Mouse (Mus musculus): ENCODE measurements around the gene Pard3b.

Gene Pard3b

DNA sequence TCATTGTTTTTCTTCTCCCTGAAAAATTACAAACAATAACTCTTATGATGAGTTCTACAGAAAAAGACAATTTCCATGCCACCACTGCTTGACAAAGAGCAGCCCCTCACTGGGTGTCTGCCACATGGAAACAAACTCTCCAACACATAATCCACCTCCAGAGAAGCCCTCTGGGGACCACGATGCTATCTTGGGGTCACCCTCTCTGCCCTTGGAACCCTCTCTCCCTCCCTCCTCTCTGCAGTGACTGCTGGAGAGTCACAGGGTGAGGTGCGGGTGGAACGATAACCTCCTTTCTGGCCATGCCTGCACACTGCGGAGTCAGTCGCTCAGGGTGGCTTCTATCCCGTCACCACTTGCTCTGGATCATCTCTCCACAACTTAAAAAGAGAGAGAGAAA is 996.6 kb downstream of the Pard3b start:
- no peak for DNase-seq (ENCODE audit: low spot score)

DNA sequence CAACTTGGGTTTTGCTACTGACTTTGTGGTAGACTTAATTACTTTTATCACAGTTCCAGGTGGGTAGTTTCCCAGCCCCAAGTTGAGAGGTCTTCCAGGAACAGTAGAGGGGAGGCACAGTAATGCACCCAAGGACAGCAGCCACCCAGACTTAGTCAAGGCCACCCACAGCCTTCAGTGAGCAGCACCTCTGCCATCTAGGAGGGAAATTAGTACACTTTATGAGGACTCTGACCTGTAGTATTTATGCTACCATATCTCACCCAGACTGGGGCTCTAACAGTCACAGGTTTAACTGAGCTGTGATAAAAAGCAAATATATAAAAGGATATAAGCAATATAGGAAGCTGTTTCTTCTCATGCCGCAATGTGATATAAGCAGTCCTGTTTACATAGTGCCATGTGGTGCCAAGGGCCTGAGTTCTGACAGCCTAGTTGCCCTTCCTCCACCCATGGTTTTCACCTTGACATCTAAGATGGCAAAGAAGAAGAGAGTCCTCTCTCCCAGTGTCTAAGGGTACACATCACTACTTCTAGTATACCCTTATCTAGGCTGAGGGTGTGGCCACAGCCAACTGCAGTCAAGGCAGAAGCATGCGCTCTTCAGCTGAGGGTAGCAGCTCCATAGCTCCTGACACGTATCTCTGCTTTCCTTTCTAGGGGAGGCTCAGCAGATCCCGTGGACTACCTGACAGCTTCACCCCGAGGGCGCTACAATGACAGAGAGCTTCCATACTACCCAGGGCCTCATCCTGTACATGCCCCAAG is 998.5 kb downstream of the Pard3b start:
- no peak for DNase-seq (ENCODE audit: low spot score)

DNA sequence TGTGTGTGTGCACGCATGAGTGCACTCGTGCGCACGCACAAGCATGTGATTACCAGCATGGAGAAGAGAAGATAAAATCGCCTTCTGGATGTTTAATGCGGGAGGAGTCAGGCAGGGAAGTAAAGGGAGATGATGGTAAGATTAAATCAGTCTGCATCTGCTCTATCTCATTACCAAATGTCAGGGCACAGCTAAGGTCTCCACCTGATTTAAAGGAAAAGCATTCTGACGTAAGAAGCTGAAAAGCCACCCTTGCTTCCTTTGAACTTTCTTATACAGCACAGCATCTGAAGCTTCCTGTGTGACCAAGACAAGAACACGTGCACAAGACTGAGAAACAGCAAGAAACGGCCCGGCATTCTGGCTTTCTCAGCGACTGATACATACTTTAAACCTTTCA is 1000.4 kb downstream of the Pard3b start:
- DNase-seq (ENCODE audit: low spot score) = no peak

DNA sequence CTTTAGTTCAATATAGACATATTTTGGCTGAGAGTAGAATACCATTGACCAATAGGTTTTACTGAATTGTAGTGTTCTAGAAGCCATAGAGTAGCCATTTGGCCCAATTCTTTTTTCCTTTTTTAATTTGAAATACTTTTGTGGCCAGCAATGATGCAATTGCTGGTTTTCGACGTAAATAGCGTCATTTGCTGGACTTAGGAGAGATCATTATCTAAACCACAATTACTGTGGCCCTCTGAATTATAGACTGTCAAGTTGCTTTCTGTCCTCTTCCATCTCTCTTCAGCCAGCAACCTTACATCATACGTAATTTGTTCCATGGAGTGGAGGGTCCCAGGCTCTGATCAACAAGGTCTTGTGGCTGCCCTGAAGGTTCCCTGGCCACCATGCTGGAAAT is 1000.8 kb downstream of the Pard3b start:
- DNase-seq (ENCODE audit: low spot score) = no peak

DNA sequence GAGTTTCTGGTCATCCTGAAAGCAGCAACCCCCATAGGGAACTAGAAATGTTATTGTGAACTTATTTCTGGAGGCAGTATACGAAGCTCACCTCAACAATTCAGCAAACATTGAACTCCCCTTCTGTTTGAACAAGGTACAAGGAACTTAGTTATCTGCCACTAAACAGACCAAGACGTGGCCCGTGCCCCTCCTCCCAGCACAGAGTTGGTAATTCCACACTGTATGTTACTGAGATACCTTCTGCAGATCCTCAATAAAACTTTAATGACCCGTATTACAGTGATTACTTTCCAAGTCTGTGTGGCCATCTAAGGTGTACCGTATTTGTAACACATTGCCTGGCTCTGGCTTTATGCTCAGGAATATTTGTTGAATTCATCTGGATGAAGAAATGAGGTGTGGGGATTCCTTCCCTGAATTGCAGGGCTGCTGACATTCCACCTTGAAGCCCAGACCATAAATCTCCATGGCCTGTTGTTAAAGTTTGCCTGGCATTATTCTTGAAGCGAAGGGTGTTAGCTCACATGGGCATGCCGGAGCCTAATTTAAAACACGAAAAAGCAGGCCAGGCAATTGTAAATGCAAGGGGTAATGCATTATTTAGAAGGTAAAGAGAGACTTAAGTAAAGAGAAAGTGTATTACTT is 1006.1 kb downstream of the Pard3b start:
- no peak for DNase-seq (ENCODE audit: low spot score)

DNA sequence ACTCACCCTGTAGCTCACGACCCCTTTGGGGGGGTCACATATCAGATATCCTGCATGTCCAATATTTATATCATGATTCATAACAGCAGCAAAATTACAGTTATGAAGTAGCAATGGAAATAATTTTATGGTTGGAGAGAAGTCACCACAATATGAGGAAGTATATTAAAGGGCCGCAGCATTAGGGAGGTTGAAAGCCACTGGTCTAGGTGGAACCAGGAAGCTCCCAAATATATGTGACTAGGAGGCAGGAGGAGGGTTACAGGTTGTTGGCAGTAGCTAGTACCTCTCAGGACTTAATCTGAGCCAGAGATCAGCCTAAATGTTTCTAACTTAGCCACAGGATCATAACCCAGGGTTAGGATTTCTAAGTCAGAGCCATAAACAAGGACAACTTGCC is 1008.2 kb downstream of the Pard3b start:
- no peak for DNase-seq (ENCODE audit: low spot score)

DNA sequence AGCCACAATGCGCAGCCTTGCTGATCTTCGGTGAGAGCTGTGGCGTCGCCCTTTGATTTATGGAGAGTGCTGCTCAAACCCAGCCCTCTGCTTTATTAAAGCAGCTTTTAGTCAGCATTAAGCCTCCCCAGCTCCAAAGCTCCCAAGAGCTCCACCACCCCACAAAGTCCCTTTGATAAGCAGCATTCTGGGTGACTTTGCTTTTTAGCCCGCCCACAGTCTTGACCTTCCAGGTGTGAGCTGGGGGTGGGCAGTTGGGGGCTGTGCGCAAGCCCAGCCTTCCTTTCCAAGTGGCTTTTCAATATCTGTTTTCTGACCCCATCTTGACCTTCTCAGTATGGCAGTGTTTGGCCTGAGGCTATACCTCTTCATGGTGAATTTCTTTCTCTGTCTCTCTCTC is 1009.5 kb downstream of the Pard3b start:
- no peak for DNase-seq (ENCODE audit: low spot score)

DNA sequence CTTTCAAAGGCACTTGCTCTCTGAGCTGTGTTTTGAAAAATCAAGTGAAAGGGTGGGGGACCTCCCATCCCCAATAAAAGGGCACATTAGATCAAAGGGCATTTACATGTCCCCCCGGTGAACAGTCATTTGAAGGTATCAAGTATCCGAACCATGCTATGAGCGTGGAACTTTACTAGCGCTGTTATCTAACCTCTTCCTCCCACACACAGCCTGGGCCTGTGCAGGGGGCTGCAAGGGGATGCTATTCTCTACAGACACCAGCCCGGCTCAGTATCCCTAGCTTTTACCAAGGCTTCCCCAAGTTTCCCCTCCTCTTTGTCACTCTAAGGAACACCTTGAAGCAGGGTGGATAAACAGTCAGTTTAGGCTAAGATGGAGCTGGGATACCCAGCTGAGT is 1010.0 kb downstream of the Pard3b start:
- no peak for DNase-seq (ENCODE audit: low spot score)

DNA sequence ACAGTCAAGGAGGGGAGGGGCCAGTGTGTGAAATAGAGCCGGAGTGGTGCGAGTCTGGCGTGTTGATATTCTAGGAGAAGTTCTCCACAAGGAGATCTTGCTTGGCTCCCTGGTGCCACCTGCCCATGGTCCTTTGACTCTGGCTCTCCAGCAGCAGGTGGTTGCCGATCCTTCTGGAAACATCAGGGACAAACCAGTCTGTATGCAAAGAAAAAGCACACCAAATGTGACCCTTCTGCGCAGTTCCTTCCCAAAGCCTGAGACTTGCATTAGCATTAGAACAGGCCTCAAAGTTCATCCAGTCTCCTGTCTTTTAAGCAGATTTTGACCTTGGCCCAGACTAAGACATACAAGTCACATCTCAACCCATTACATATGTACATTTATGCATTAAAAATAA is 1011.9 kb downstream of the Pard3b start:
- no peak for DNase-seq (ENCODE audit: low spot score)

DNA sequence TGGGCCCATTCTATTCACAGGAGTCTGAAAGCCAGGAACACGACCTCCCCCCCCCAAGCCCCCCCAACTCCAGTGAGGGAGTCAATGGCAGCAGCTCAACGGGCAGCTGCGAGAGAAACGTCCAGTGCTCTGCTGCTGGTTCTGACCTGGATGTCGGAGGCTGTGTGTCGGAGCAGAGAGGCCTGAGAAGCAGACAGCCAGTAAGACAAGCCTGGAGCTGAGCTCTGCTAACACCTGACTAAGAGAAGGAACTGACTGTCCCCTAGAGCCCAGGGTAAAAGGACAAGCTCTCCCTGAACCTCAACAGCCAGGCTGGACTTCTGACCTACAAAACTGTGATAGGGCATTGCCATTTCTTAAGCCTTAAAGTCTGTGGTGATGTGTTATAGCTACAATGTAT is 1015.8 kb downstream of the Pard3b start:
- no peak for DNase-seq (ENCODE audit: low spot score)

DNA sequence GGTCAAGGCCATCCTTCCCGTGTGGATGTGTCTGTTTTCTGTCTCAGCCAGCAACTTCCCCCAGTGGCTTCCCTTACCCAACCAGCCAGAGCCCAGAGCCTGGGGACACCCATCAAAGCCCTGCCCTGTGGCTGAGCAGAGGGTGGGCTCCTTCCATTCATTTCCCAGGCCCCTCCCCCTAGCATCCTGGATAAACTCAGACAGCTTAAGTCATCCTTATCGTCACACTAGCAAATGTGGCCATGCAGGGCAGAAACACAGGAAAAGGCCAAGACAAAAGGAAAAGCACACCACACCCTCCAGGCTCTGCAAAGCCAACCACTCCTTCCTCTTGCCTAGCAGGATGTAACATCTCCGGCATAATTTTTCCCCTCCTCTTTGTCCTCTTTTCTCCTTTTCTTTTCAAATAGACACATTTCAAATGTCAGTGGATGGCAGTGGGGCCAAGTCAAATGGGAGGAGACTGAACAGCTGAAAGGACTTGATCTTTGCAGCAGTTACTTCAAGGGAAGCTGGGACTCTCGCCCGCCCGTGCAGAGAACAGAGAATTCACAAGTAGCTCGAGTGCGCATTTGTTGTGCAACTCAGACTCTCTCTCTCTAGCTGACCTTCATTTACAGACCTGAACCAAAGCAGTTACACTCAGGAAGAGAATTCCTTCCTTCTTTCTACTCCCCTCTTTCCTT is 1026.5 kb downstream of the Pard3b start:
- DNase-seq (ENCODE audit: low spot score) = no peak

DNA sequence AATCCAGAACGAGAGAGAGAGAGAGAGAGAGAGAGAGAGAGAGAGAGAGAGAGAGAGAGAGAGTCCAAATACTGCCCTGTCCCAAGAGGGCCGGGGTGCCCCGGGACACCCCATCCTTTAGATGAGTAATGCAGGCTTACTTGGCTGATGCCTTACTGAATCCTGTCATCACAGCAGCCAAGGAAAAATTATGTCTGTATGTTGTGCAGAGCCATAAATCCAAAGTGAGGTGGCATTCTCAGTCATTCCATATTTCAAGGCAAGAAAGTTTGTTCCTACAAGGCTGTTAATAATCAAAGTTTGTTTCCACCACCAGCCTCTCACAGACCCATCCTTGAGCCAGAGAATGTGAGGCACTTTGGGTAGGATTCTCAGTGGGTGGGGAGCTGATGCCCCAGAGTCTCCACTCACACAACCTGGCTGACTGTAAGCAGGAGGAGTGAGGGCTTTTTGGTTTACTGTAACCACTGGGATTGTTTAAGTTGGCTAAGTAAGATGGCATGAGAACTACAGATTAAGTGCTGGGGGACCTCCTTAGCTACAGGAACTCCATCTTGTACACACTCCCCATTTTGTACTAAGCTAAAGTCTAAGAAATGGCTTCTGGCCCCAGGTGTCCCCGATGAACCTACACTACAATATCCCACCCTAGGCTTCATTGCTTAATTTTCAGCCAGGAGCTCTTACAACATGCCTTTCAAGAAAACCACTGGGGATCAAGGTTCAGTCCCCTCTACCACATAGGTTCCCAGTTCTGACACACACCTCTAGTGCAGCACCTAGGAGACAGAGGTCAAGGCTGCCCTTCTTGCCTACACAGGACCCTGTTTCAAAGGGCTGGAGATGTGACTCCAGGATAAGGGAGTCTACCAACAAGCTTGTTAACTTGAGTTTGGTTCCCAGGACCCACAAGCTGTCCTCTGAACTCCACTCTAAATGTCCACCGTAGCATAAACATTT is 1027.4 kb downstream of the Pard3b start:
- no peak for DNase-seq (ENCODE audit: low spot score)

DNA sequence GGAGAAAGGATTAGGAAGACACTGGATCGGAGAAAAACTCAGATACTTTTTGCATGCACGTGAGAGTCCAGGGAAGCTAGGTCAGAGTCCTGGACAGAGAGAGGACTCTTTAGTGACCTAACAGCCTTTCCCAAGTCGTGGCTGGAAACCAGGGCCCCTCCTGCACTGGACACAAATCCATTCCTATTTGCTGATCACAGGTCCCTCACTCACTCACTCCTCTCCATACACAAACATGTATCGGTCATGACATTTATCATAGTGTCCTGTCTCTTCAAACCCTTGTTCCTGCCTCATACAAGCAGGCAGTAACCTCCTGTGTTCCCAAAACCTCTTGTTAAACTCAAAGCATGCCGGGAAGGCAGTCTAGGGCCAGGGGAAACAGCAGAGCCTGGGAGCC is 1028.2 kb downstream of the Pard3b start:
- DNase-seq (ENCODE audit: low spot score) = no peak

DNA sequence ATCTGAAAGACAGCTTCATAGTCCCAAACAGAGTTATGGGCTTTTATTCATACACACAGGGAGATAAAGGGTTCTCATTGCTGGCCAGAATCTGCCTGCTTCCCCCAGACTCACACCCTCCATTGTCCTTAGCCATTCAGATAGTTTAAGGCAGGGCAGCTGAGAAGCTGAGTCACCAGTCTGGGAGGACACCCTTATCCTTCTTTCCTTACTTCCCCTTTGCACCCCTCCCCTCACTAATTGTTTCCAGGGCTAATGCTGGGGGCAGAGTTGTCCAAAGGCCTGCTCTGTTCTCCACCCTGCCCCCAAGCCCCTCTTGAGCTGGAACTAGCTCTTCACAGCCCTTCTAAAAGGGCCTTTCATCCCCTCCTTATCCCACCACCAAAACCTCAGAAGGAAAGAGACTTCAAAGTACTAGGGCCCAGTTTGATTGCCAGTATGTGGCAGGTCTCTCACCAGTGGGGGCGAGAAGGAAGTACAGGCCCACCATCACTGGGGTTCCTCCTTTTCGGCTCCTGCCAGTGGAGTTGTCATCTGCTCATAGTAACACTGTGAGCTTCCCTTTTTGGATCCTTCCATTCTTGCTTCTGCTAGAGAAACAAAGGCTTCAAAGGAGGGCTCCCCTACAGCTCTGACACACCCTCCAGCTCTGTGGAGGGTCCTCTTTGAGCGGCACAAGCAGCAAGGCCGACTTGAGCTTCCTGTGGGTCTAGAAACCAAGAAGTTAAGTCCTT is 1040.2 kb downstream of the Pard3b start:
- DNase-seq (ENCODE audit: low spot score) = no peak

DNA sequence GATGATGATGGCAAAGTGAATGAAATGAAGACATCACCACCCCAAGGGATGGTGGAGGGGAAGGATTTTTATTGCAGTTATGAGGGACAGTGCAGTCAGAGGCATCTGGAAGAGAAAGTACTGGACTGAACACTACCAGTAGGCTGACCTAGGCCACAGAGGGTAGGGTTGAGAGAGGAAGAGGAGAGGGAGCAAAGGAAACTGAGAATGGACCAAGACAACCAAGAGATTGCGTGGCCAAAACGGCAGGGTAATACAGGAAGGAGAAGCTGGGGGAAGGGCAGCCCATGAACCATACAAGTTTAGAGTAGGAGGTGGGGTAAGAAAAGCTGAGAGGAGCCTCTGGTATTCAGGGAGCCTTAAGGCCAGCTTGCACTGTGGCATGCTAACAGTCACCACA is 1040.8 kb downstream of the Pard3b start:
- DNase-seq (ENCODE audit: low spot score) = no peak

DNA sequence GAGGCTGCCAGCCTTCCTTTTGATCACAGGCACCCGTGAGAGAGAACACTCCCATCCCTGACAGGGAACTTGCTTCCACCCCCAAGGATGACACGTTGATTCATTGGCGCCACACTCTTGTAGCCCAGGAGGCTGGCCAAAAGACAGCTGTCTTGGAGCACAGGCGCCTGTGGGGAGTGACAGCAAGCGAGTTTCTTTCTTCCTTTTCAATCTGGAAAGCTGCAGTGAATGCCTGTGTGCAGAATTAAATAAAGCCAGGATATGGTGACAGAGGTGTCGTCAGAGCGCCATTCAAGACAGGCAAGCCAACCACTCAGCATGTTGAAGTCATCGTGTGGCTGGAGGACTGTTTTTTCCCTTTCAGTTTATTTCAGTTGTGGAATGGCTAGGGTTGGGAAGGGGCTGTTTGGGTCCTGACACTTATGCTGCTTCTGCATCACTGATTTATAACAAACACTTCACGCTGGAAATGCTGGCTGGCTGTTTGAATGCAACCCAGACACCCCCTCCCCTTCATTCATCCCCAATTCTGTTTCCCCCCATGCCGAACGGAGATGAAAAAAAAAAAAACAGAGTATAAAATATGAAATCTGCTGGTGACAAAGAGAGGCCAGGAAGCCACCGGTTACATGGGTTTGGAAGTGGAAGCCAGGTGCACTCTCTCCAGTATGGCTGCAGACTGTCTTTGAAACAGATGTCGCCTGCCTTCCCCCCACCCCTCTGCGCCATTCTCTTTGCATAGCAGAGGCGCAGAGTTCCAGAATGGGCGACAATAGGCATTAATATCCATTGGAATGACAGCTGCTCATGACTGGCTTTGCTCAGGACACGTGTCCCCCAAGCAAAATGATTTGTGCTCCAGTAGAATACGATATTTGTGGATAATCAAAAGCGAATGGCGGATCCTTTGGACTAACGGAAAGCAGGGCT is 1044.1 kb downstream of the Pard3b start:
- DNase-seq (ENCODE audit: low spot score) = no peak

DNA sequence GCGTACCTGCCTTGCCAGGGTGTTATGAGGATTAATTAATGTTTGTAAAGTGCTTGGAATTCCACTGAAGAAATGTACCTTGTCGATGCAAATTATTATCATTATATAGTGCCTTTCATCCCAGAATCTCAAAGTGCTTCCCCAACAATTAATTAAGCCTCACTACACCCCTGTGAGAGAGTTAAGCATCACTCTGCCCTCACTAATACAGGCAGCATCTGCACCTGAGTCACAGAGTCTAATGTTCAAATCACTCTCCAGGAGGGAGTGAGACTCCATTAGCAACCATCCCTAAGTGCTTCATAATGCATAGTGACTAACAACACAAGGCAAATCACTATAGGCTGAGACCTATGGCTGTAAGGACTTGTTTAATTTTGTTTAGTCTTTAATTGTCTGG is 1044.9 kb downstream of the Pard3b start:
- DNase-seq (ENCODE audit: low spot score) = no peak

DNA sequence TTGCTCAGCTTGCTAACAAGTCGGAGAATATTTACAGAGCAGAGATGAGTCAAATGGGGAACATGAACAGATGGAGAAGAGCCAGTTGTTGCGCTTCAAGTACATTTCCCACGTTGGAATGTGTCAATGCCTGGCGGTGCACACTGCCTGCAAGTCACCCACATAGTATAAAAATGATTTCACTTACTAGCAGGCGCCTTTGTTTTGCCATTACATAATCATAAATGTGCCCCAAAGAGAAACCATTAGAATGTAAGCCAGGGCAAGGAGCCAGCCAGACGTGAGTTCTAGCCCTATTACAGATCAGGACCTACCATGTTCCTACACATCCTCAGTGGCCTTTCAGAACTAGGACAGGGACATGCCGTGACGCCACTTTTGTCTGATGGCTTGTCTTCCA is 1048.9 kb downstream of the Pard3b start:
- DNase-seq (ENCODE audit: low spot score) = no peak

DNA sequence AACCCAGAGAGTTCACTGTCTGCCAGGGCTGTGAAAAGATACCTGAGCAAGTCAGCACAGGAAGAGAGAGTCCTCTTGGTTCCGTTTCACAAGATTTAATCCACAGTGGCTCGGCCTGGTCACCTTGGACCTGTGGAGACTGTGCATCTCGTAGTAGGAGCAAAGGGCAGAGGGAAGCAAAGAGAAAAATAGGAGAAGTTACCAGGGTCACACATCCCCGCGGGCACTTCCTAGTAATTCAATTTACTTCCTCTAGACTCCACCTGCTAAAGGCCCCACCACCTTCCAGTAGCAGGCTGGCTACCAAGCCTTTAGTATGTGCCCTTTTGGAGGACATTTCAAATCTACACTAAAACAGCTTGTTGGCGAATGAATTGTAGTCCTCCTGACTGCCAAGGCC is 1052.6 kb downstream of the Pard3b start:
- no peak for DNase-seq (ENCODE audit: low spot score)

All from spleen, adult 12 weeks (tissue).